Mouse (Mus musculus) MEL (cell line): ENCODE measurements around the gene Tlr8.

Experiments
- ELF1 ChIP-seq: IDR thresholded peaks from 2 replicates; pipeline ENCODE4 v1.6.1; 2014; ENCODE audit warnings: low read depth, mild to moderate bottlenecking, inconsistent platforms, low read length, improper control_type of control experiment, moderate library complexity
- EP300 ChIP-seq, 2 experiments: IDR thresholded peaks; 2 replicates each; pipeline ENCODE4 v1.6.1; 2011; ENCODE audit warnings: improper control_type of control experiment in 2 of 2, low read length in 2 of 2, low read depth in 1 of 2, mild to moderate bottlenecking in 1 of 2
- JUND ChIP-seq: IDR thresholded peaks from 2 replicates; pipeline ENCODE4 v1.6.1; 2011; ENCODE audit warnings: low read depth, mild to moderate bottlenecking, improper control_type of control experiment, low read length
- MAX ChIP-seq: IDR thresholded peaks from 2 replicates; pipeline ENCODE4 v1.6.1; 2011; ENCODE audit warnings: low read length, improper control_type of control experiment
- MYC ChIP-seq: IDR thresholded peaks from 2 replicates; pipeline ENCODE4 v1.6.1; 2011; ENCODE audit warnings: low read depth, mild to moderate bottlenecking, low read length, improper control_type of control experiment, moderate library complexity
- SIN3A ChIP-seq: IDR thresholded peaks from 2 replicates; pipeline ENCODE4 v1.6.1; 2012; ENCODE audit warnings: low read length, improper control_type of control experiment, inconsistent platforms
- UBTF ChIP-seq: IDR thresholded peaks from 2 replicates; pipeline ENCODE4 v1.6.1; 2012; ENCODE audit warnings: low read depth, mild to moderate bottlenecking, inconsistent platforms, low read length, improper control_type of control experiment, moderate library complexity, borderline replicate concordance; ENCODE audit not compliant: insufficient read depth
- USF1 ChIP-seq: IDR thresholded peaks from 2 replicates; pipeline ENCODE4 v1.6.1; 2014; ENCODE audit warnings: low read depth, mild to moderate bottlenecking, inconsistent platforms, low read length, improper control_type of control experiment, moderate library complexity
- ZKSCAN1 ChIP-seq: IDR thresholded peaks from 2 replicates; pipeline ENCODE4 v1.6.1; 2012; ENCODE audit warnings: low read depth, mild to moderate bottlenecking, inconsistent platforms, low read length, improper control_type of control experiment, moderate library complexity

DNA sequence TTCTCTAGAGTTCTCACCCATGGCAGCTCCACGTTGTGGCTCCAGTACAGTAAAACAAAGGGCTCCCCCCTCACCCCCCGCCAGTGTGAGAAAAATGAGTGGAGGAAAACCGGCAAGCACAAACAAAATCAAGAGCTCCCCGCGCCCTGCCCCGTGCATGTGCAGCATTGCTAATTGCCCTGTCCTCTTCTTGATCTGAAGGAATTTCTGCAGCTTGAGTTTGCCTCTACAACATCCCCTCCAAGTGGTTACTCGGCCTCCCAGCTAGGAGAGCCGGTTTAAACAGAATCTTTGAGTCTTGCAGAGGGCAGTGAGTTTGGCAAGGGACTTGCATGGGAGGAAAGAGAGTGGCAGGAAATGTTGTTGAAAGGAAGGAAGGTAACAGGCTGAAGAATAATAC lies 51.4 kb downstream of the Tlr8 start:
- no peak for TF ChIP-seq UBTF
- no peak for TF ChIP-seq MAX
- TF ChIP-seq ZKSCAN1: no peak
- TF ChIP-seq EP300 (IDR thresholded peaks at IDR 0.05; ENCODE audit: low read depth in 1 of 2, low read length in 2 of 2): no peak
- no peak for TF ChIP-seq SIN3A
- no peak for TF ChIP-seq USF1
- TF ChIP-seq JUND: no peak
- TF ChIP-seq ELF1: no peak
- no peak for TF ChIP-seq MYC
